Mouse (Mus musculus): Measurements from ENCODE around the gene Irf2. TPM values are rescaled to one million over a fixed set of nuclear protein-coding genes. Genes with fewer than 3 reads are reported as not detected.

The Irf2 gene
- total and polyA plus RNA-seq, 3 experiments: 4.9 to 19.4 TPM; not detected in 1

DNA sequence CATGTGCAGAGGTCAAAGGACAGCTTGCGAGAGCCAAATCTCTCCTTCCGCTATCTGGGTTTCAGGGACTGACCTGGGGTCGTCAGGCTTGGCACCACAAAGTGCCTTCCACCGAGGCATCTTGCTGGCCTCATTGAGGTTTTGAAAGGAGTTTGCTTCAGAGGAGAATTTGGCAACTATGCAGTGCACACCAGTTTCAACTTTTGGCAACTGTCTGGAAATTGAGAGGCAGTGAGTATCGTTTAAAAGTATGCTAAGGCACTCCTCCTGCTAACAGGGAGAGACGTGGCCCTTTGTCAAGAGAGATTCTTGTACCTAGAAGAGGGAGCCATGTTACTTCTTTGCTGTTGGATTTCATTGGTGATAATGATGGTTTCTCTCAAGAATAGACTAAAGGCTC, 21.9 kb downstream of the Irf2 start:
- no peaks in the 10 kb centered on the region for H3K9me3 ChIP-seq (replicated peaks; ENCODE audit: insufficient read depth, low read length)
- peaks cover 50% of the 10 kb centered on the region for H3K79me2 ChIP-seq (ENCODE audit: control insufficient read depth, insufficient read depth, low read length, poor library complexity)
- H3K9ac ChIP-seq (ENCODE audit: control insufficient read depth, low read depth, low read length, poor library complexity, severe bottlenecking): no peak overlapping the region
- no peak for DNase-seq (ENCODE audit: low read depth, low spot score)
- peaks cover 0 to 47% of the 10 kb centered on the region in 2 experiments; a peak in 3 of 4 replicates for H3K36me3 ChIP-seq (ENCODE audit: control insufficient read depth in 1 of 2, insufficient read depth in 2 of 2, low read length in 2 of 2)
- TF ChIP-seq CHD1 (IDR thresholded peaks at IDR 0.05; ENCODE audit: low read depth, low read length) (no peak), MAZ (IDR thresholded peaks at IDR 0.05; ENCODE audit: low read depth, low read length) (no peak), NELFE (IDR thresholded peaks at IDR 0.05; ENCODE audit: low read depth, low read length) (no peak), TCF12 (IDR thresholded peaks at IDR 0.05; ENCODE audit: low read depth, low read length) (no peak), GABPA (IDR thresholded peaks at IDR 0.05; ENCODE audit: low read depth, low read length) (no peak), ZKSCAN1 (IDR thresholded peaks at IDR 0.05; ENCODE audit: low read depth, low read length) (no peak)
- H3K27me3 ChIP-seq (ENCODE audit: control insufficient read depth in 1 of 2, insufficient read depth in 2 of 2, low read length in 2 of 2): no peaks in the 10 kb centered on the region
- H3K4me3 ChIP-seq (ENCODE audit: control insufficient read depth in 1 of 2, insufficient read depth in 1 of 2, low read depth in 2 of 2, low read length in 2 of 2): no peak overlapping the region
- peaks cover 35 to 53% of the 10 kb centered on the region in 2 experiments for H3K4me1 ChIP-seq (ENCODE audit: control insufficient read depth in 1 of 2, insufficient read depth in 2 of 2, low read length in 2 of 2)
- no peak overlapping the region for H3K27ac ChIP-seq (ENCODE audit: control insufficient read depth, low read depth, low read length)

DNA sequence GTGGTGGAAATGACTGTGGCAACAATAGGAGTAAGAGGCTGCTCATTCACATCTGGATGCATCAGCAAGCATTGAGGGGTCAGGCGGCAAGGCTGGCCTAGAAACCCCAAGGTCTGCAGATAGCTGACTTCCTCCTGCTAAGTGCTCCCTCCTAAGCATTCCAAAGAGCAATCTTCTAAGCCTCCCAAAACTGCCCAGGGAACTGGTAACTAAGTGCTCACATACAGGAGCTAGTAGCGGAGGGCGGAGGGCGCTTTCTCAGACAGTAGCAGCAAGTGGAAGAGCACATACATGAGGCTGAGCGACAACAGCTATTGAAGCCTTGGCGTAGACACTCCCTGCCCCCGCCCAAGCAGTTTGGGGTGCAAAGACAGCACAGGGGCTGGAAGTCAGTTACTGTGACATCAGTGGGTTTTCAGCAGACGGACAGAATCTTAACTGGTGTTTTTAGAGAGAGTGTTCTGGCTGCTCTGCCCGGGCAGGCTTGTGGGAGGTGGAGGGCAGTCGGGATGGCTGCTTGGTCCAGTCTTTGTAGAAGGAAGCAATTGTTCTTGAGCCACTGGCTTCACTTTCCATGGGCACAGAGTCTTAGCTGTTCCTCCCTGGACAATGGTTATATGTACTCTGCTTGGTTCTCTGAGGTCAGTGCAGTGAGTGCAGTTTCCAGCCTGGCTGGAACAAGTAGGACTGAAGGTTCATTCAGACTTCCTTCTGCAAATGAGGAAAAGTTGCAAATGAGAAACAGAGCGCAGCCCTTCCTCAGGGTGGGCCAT, 30.1 kb downstream of the Irf2 start:
- H3K4me1 ChIP-seq (ENCODE audit: control insufficient read depth in 1 of 2, insufficient read depth in 2 of 2, low read length in 2 of 2): peaks cover 15 to 25% of the 10 kb centered on the region in 2 experiments
- TF ChIP-seq MAX (IDR thresholded peaks at IDR 0.05; ENCODE audit: low read length): no peak
- TF ChIP-seq TCF12 (IDR thresholded peaks at IDR 0.05; ENCODE audit: low read depth, low read length): no peak
- TF ChIP-seq ZMIZ1 (IDR thresholded peaks at IDR 0.05; ENCODE audit: low read depth, low read length): no peak
- TF ChIP-seq TAL1 (IDR thresholded peaks at IDR 0.05; ENCODE audit: low read length): no peak
- no peak for TF ChIP-seq RAD21 (IDR thresholded peaks at IDR 0.05; ENCODE audit: low read depth, low read length)
- TF ChIP-seq KAT2A (conservative IDR thresholded peaks at IDR 0.05; ENCODE audit: low read depth, low read length): no peak
- no peak for TF ChIP-seq SIN3A (IDR thresholded peaks at IDR 0.05; ENCODE audit: low read length)
- TF ChIP-seq MAZ (IDR thresholded peaks at IDR 0.05; ENCODE audit: low read depth, low read length): no peak
- no peak for TF ChIP-seq NELFE (IDR thresholded peaks at IDR 0.05; ENCODE audit: low read depth, low read length)
- TF ChIP-seq CHD2 (IDR thresholded peaks at IDR 0.05; ENCODE audit: low read length): no peak
- TF ChIP-seq UBTF (IDR thresholded peaks at IDR 0.05; ENCODE audit: borderline replicate concordance, insufficient read depth, low read depth, low read length): no peak
- TF ChIP-seq ZKSCAN1 (IDR thresholded peaks at IDR 0.05; ENCODE audit: low read depth, low read length): no peak
- TF ChIP-seq NRF1 (IDR thresholded peaks at IDR 0.05; ENCODE audit: insufficient read depth, low read depth, low read length, poor library complexity, severe bottlenecking): no peak
- no peak for TF ChIP-seq GABPA (IDR thresholded peaks at IDR 0.05; ENCODE audit: low read depth, low read length)
- TF ChIP-seq HCFC1 (IDR thresholded peaks at IDR 0.05; ENCODE audit: low read depth, low read length): no peak
- TF ChIP-seq ETS1 (IDR thresholded peaks at IDR 0.05; ENCODE audit: low read depth, low read length): no peak
- no peak for TF ChIP-seq EP300 (IDR thresholded peaks at IDR 0.05; ENCODE audit: low read depth in 1 of 2, low read length in 2 of 2)
- TF ChIP-seq GATA1 (IDR thresholded peaks at IDR 0.05; ENCODE audit: low read depth, low read length): no peak
- no peak for DNase-seq (ENCODE audit: low read depth, low spot score)
- peaks cover 0 to 24% of the 10 kb centered on the region in 2 experiments; a peak in 3 of 4 replicates for H3K36me3 ChIP-seq (ENCODE audit: control insufficient read depth in 1 of 2, insufficient read depth in 2 of 2, low read length in 2 of 2)
- no peak overlapping the region for H3K9ac ChIP-seq (ENCODE audit: control insufficient read depth, low read depth, low read length, poor library complexity, severe bottlenecking)
- no peak overlapping the region for H3K27ac ChIP-seq (ENCODE audit: control insufficient read depth, low read depth, low read length)
- no peaks in the 10 kb centered on the region for H3K9me3 ChIP-seq (replicated peaks; ENCODE audit: insufficient read depth, low read length)
- H3K27me3 ChIP-seq (ENCODE audit: control insufficient read depth in 1 of 2, insufficient read depth in 2 of 2, low read length in 2 of 2): no peaks in the 10 kb centered on the region
- H3K4me3 ChIP-seq (ENCODE audit: control insufficient read depth in 1 of 2, insufficient read depth in 1 of 2, low read depth in 2 of 2, low read length in 2 of 2): no peak overlapping the region
- peaks cover 16% of the 10 kb centered on the region; the same call in 1 of the 2 replicates for H3K79me2 ChIP-seq (ENCODE audit: control insufficient read depth, insufficient read depth, low read length, poor library complexity)
